Mouse (Mus musculus) left cerebral cortex, postnatal 14 days (tissue): ENCODE measurements at regions not wholly inside any gene's neighbourhood (a gene's known extent, or its start where the extent isn't known, plus 50 kb on each side); places are given as distances from the start of the nearest gene placed in this dataset.
"Not testable (repeated sequence)": the region's sequence is repeated elsewhere in the genome, so short reads cannot be mapped to it uniquely, and the experiment has no call there.

ENCODE experiments used
- DNase-seq, 2 experiments: peaks; one replicate each; pipeline ENCODE4 v3.0.0; 2021 to 2022; ENCODE audit warnings: low spot score in 2 of 2, mixed read lengths in 1 of 2
- intact Hi-C: fragments of 180-260 bp; cut with DNase I; formaldehyde crosslinking; loops from one replicate; pipeline ENCODE4 v1.15.1; 2025

DNA sequence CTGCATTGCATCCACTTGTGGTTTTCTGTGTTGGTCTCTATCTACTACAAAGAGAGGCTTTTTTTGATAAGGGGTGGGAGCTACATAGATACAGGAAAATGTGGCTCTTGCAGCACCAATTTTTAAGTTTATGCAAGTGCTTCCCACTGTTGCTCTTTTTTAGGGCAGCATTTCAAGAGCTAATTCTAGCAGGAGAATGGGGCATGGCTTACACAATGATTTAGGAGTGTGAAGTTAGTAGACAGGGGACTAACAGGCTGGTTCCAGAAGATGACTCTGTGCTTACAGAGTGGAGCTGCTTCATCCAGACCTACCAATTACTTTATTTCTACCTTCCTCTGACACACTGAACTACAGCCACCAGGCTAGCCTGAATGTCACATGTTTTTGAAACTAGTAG, 125.9 kb upstream of the Nxpe4 start:
- intact Hi-C loops: no loop called here
- DNase-seq: peak in 1 of 2 experiments; percentile 17

DNA sequence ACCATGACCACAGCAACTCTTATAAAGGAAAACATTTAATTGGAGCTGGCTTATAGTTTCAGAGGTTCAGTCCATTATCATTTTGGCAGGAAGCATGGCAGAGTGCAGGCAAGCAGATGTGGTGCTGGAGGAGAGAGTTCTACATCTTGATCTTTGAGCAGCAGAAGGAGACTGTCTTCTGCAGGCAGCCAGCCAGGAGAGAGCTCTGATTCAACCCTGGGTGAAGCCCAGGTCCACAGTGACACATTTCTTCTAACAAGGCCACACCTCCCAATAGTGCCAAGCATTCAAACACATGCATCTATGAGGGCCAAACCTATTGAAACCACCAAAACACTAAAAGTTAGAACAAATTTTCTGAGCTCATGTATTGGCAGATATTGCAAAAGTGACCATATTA, 117.0 kb upstream of the Nxpe4 start:
- no peak for DNase-seq
- intact Hi-C loops: no loop called here

DNA sequence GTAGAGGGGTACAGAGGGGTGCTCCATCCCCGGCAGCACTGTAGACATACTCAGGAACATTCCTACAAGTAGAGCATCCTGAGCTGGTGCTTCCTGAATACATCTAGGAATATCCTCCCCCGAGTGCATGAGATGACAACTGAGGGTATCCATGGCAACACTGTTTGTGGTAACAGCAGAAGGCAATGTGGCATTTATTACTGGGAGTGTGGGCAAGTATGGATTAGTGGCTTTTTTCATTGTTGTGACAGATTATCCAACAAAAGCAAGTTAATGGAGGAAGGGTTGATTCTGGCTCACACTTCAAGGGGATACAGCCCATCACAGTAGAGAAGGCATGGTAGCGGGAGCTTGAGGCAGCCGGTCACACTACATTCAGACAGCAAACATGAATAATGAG, 114.0 kb upstream of the Nxpe4 start:
- intact Hi-C loops: no loop called here
- DNase-seq: peak; percentile 41 to 55

DNA sequence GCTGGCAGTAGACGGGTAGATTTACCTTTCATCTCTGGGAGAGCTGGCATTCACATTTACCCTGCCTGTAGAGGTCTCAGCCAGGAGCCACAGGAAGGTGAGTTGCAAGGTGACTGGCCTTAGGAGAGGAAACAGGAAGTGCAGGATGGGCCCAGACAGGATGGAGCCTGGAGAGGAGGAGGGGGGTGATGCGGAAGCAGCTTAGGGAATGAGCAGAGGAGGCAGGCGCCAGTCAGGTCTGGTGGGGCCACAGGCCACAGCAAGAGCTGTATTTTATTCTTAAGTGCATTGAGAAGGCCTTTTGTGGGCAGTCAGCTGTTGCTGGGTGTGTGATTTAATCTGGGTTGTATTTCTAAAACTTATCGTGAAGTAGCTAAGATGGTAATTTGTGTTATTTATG, 108.2 kb upstream of the Nxpe4 start:
- intact Hi-C loops: no loop called here
- DNase-seq: no peak

DNA sequence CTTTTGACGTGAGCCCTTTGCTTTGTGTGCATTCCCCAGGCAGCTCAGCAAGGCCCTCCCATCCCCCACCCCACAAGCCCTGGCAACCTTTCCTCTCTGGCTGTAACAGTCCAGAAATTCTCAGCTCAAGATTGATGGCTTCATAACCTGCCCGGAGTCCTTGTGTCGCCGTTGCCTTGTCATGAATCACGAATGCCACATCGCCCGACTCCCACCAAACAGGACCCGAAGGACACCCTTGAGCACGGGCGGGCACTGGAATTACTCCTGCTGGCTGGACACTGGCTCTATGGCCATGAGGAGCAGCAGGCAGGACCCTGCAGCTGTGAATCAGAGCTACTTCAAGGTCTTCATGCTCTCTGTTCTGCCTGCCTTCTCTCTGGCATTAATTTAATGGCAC, 106.6 kb upstream of the Nxpe4 start:
- intact Hi-C loops: no loop called here
- DNase-seq: no peak

DNA sequence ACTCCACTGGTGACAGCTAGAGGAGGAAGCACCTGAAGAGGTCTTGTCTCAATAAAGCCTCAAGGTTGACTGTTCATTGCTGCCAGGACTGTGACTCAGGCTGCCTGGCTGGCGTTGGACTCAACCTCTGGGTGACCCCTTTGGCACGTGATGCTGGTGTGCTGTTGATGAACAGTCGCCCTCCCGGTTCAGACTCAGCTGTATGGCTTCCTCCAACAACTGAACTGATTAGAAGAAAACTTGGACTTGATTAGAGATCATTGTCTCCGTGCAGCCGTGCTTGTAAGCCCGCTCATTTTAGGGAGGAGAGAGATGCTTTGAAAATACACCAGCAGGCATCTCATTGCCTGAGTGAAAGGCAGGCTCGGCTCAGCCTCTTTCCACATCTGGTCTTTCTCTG, 103.2 kb upstream of the Nxpe4 start:
- DNase-seq: no peak
- intact Hi-C loops: no loop called here

DNA sequence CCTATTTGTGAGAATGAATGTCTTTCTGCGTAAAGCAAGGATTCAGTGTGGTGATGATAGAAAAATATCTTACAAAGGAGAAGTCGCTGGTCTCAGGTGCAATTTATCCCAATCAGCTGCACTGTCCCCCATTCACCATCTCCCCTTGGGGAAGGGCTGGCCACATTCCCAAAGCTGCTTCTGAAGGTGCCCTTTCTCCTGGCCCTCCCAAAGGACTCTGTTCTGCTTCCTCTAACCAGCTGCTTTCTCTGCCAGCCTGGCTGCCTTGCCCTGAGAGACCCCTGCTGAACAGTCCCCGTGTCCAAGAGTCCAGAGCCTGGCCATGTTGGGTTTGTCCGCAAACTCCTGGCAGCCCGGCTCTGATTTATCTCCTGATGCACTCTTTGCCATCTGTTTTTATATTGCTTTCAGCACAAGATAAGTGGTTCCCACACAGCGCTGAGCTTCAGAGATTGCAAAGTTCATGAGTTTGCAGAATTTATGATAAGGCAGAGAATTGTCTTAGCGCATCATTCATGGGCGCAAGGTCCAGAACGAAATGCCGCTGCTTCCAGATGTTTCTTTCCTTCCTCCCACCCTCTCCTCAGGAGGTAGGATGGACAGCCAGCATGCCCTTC, 102.2 kb upstream of the Nxpe4 start:
- intact Hi-C loops: no loop called here
- no peak for DNase-seq

DNA sequence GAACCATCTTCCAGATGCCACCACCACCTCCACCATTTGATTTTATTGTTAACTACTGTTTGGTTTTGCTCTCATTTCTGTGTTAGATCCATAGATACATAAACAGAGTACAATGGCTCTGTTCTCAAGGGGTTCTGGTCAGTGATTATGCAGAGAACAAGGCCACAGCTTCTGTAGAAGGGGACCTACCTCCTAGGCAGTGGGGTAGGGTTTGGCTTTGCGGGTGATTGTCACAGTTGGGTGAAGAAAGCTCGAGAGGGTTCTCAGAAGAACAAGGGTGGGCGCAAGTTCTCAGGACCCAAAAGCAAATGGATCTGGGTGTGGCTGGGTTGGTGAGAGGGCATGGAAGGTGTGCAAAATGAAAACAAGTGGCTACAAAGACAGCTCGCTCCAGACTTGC, 100.8 kb upstream of the Nxpe4 start:
- DNase-seq: no peak
- intact Hi-C loops: no loop called here

DNA sequence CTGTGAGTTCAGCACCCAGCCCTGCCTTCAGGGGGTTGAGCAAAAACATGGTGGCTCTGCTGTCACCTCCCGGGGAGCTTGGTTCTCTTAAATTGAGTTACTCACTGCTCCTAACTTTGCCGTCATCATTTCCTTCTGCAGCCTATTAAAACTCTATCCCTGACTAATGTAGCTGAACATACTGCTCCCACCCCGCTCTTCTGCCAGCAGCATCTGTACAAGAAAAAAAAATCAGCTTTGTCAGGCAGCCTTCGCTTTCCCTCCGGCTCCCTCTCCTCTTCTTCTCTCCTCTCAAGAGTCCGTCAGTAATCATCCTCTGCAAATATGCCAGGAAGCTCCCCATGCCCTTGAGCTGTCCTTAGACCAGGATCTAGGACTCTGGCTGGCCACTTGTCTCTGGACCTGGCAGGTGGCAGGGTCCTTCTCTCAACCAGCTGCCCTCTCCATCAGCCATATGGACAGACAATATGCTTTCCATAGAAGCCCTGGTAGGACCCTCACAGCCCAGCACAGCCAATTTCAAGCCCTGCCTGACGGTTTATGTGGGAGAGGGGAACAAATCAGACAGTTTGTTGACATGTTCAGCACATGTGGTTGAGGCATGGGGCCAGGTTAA, 95.0 kb upstream of the Nxpe4 start:
- peak in 1 of 2 experiments; percentile 30 for DNase-seq
- intact Hi-C loops: no loop called here

DNA sequence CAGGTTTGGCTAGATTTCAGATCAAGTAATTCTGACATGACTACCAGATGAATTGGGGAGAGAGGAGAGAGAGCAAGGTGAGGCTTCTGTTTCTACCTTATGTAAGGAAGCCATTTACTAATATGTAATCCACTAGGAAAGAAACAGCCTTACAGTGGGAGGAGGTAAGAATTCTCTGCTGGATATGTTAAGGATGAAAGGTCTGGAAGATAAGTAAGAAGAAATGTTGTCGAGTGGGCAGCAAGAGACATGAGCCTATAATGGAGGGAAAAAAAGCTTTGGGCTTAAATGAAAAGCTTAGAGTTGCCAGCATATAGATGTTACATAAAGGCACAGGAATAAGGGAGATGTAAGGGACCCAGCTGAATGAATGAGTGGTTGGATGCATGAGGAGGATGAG, 89.2 kb upstream of the Nxpe4 start:
- intact Hi-C loops: no loop called here

DNA sequence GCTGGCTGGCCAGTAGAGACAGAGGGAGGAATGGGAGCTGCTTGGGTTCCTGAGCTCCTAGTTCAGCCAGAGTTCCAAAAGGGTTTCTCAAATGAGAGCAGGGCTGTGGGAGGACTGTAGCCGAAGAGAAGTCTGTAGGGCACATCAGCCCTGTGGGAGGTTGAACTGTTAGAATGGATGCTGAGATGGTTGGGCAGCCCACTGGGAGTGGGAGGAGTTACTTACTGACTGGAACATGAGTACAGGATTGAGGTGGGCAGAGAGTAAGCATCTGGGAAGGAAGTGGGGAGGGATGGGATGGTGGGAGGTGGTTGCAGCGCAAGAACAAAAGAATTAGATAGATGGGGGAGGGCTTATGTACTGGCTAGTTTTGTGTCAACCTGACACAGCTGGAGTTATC, 88.7 kb upstream of the Nxpe4 start:
- intact Hi-C loops: no loop called here
- peak; percentile 30 to 72 for DNase-seq

More for the DNA sequence above, 89.2 kb upstream of the Nxpe4 start:
- peak in 1 of 2 experiments; percentile 58 for DNase-seq

DNA sequence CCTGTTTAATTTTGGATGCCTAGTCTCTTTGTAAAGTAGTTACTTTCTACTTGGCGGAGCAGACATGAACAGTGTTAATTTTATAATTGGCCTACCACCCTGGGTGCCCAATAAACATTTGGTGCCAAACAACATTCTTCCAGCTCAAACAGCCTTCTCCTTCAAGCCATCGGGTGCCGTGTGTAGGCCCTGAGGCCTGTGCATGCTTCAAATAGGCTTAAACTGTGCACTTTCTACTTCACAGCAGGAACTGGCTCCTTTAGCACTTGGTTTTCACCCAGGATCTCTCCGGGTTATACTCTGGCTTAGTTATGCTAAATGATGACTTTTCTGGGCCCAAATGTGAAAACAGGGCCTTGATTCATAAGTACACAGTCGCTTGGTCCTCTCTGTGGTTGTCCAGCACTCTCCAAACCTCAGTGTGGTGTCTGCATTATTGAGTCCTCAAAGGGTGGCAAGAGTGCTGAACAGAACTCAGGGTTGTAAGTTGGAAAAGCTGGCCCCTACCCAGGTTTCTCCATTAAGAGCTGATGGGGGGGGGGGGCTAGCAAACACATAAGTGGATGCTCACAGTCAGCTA, 86.1 kb upstream of the Nxpe4 start:
- no peak for DNase-seq
- intact Hi-C loops: no loop called here

DNA sequence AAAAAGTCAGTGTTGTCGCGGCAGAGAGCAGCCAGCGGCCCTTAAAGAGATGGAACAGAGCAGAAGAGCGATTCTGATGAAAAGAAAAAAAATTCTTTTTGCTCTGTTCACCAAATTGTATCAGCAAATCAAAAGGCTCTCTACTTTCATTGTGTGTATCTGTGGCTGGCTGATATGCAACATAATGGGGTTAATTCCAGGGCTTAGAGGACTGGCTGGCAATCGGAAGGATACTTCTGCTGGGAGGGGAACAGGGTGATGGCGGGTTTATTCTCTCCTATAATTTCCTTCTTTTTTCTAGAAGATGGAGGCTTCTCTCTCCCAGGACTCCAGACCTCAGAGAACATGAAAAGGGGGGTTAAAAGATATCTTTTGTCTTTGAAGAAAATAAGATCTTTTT, 79.4 kb upstream of the Nxpe4 start:
- no peak for DNase-seq
- intact Hi-C loops: no loop called here

DNA sequence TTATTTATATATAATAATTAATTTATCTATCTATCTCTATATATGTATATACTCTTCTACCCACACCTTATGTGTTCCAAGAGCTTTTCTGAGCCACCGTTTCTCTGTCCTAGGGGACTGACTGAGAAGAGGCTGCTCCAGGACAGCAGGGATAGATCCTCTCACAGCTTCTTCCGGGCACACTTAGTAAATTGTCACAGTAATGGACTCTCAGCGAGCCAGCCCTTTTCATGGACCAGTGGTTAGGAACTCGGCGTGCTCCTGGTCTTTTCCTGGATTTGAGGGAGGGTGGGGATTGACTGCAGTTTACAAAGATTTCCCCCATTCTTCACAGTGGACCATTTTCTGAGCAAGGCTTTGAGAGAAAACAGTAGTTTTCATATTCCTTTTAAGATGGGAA, 77.6 kb upstream of the Nxpe4 start:
- intact Hi-C loops, DNase-seq: not testable (repeated sequence)

DNA sequence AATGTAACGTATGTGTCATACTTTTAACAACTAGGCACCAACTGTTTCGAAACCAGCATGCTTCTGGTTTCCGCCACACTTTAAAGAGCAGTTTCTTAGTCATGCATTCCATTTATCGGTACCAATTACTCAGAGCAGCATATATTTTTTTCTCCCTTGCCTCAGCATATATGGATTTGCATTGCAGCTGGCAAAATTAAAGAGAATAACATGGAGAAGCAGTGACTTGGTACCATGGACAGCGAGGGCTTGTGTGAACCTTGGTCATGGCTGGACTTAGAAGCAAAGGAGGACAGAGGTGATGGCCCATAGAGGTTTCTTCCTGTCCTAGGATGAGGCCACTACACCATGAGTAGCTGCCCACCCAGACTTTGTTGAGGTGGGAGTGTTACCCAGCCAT, 72.2 kb upstream of the Nxpe4 start:
- DNase-seq: no peak
- intact Hi-C loops: no loop called here

DNA sequence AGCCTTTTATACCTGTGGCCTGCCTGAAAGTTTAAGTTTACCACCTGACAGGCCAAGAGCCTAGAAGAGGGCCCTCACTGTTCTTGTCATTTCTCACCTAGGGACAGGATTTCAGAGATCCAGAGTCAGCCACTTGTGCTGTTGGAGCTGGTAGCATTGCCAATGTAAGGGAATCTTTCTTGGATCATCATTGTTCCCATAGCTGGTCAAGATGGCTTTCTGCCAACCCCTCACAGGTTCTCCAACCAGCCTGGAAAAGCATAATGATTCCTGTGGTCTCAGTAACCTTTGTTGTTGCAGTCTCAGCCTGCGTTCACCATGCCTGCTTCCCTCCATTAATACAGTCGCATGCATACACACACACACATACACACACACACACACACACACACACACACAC, 67.1 kb upstream of the Nxpe4 start:
- no peak for DNase-seq
- intact Hi-C loops: no loop called here

DNA sequence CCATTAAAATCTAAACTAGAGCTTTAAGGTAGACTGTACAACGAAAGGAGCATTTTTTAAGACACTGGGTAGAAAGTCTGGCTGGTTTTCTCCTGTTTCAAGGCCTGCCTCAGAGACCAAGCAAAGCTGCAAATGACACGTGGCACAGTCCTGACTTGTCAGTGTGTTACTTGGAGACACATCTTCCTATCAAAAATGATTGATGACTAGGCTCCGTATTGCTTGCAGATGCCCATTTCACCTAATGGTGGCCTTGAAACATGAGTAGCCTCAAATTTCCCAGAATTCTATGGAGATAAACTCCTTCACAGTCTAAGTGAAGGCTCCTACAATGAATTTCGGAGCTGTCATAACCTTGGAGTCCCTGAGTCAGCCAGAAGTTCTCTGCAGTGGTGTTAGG, 62.0 kb upstream of the Nxpe4 start:
- no peak for DNase-seq
- intact Hi-C loops: no loop called here

DNA sequence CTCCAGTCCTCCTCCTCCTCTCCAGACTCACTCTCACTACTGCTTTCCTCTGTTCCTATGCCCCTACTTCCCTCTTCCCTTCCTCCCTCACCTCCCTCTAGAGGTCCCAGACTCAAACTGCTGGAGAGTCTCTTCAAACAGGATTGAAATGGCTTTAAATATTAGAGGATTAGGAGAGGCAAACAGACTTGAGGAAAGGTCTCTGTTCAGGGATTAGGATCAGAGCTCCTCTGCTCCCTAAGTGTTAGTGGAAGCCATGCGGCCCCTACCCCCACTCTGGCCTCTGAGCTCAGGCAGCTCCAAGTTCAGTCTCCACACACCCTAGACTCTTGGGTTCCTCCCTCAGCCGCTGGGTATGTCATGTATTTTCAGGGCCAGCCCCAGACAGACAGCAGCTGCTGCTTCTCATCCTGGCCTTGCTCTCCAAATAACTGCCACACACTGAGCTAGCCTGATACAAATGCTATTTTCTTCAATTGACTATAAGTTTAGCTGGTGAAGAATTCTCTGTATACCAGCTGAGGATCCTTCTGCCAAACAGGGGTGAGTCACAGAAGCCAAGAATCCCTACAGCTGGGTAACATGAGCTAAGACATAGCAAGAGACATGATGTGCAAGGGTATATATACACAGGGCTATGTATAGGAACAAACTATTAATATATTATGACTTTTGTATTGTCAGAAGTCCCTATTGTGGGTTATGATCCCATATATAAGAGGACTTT, 55.2 kb upstream of the Nxpe4 start:
- DNase-seq: peak in 1 of 2 experiments; percentile 57
- intact Hi-C loops: no loop called here

DNA sequence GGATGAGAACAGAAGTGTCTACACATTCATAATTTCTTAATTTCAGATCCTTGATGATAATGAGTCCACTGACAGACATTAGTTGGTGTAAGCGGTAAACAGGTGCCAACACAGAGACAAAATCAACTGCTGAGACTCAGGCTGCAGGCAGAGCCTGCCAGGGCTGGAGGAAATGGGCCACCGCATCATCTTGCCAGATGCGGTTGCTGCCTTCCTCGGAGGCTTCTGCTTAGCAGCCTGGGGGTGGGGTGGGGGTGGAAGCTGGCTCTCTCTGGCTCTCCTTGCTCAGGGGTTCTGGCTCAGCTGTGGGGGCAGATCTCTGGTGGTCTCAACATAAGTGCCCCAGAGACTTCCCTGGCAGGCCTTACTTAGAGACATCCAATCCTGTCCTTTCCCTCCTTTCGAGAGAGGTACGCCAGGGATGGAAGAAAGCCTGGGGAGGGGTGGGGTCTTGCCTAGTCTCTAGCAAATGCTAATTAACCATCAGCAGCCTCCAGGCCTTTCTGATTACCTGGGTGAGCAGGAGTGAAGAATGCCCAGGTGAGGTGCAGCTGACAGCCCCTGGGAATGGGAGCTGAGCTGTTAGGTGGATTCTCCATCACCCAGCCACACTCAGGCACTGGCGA, 52.7 kb upstream of the Nxpe4 start:
- peak in 1 of 2 experiments; percentile 15 for DNase-seq

DNA sequence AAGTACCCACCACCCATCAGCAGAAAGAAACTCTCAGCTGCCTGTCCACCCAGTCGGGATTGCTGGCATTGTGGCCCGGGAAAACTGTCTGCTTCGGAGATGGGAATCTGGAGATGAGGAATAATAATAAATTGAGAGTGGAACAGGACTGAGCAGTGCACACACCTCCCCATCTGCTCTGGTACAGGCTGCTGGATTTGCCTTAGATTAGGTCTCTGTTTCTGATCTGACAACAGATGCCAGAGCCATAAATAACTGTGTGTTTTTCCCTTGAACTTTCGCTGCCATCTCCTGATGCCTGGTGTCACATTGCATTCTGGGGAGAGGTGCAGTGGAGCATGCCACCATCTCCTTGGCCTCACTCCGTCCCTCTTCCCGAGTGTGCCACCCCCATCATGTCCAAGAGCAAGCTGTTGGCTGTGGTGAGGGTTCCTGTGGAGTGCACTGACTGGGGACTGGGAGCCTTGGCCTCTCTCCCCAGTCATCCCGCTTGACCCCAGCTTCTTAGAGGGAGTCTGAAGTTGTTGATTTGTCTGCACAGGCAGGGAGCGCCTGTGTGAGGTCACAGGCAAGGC, 50.4 kb upstream of the Nxpe4 start:
- intact Hi-C loops: no loop called here
- no peak for DNase-seq

More for the DNA sequence above, 52.7 kb upstream of the Nxpe4 start:
- intact Hi-C loops: no loop called here
